Mouse (Mus musculus) heart, adult 2 months (tissue): ENCODE results near the gene Armc2.

Experiments
- CTCF ChIP-seq: fragments of 200-600 bp; IDR thresholded peaks from 2 replicates; pipeline ENCODE4 v1.8.1; 2022; ENCODE audit warnings: antibody characterized with exemption, mild to moderate bottlenecking, moderate library complexity
- EP300 ChIP-seq: fragments of 200-500 bp; IDR thresholded peaks from 2 replicates; pipeline ENCODE4 v1.6.1; 2011; ENCODE audit warnings: low read depth, low read length, control low read depth; ENCODE audit not compliant: insufficient read depth
- POLR2A ChIP-seq: fragments of 200-500 bp; IDR thresholded peaks from 2 replicates; pipeline ENCODE4 v1.6.1; 2011; ENCODE audit warnings: mild to moderate bottlenecking, low read depth, low read length, control low read depth; ENCODE audit not compliant: insufficient read depth

GRCm38 (mm10) chr10:42048648-42049047 lies 30.4 kb upstream of the Armc2 start:
- no peak for TF ChIP-seq CTCF
- no peak for TF ChIP-seq POLR2A
- TF ChIP-seq EP300, result no peak
